Mouse (Mus musculus) liver, embryonic 14.5 days (tissue): ENCODE data around the gene Nfia.

Experiments
- CTCF ChIP-seq: IDR thresholded peaks from 2 replicates; pipeline ENCODE4 v1.5.1; 2016; ENCODE audit warnings: antibody characterized with exemption, low read depth, control low read depth
- EP300 ChIP-seq: IDR thresholded peaks from 2 replicates; pipeline ENCODE4 v1.6.1; 2016; ENCODE audit warnings: antibody characterized with exemption, low read depth

DNA sequence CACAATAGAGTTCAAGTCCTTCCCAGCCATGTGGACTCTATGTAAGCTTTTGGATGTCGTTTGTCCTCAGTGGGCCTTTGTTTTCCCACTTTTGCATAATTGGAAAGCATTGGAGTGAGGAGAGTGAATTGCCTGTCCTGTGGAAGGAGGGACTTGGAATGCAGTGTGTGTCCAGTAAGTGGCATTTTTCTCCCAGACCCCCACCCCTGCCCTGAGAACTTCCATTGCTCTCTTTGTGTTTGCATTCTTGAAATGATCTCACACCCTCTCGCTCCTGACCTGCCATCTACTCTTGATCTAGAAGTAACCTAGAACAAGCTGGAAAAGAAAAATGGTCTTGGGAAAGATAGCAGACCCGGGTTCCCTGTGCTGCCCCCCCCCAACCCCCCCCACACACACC lies 278.8 kb downstream of the Nfia start:
- TF ChIP-seq CTCF (no peak), EP300 (no peak)
